Mouse (Mus musculus) forebrain, embryonic 15.5 days (tissue): Measurements from ENCODE around the gene Polr2m. TPM values are rescaled to one million over a fixed set of nuclear protein-coding genes. Genes with fewer than 3 reads are reported as not detected.

ENCODE experiments used
- ATAC-seq: fragments of 200-750 bp; cut with Nextera tagmentation; replicated peaks from 2 replicates; pipeline ENCODE4 v1.8.0; 2017; ENCODE audit warnings: mild to moderate bottlenecking, moderate TSS enrichment, moderate library complexity
- H3K27ac ChIP-seq: fragments of 300-500 bp; sonication (generic); replicated peaks from 2 replicates; pipeline ENCODE4 v1.5.1; 2015; ENCODE audit warnings: mild to moderate bottlenecking, inconsistent platforms
- H3K27me3 ChIP-seq: fragments of 300-500 bp; sonication (generic); 2 replicates; pipeline ENCODE4 v1.6.1; 2015; ENCODE audit warnings: inconsistent platforms
- H3K36me3 ChIP-seq: fragments of 300-500 bp; sonication (generic); 2 replicates; pipeline ENCODE4 v1.6.1; 2015; ENCODE audit warnings: mild to moderate bottlenecking, inconsistent platforms
- H3K4me1 ChIP-seq: fragments of 300-500 bp; sonication (generic); 2 replicates; pipeline ENCODE4 v1.6.1; 2015; ENCODE audit warnings: inconsistent platforms
- H3K4me2 ChIP-seq: fragments of 300-500 bp; sonication (generic); replicated peaks from 2 replicates; pipeline ENCODE4 v1.6.1; 2015; ENCODE audit warnings: mild to moderate bottlenecking, inconsistent platforms
- H3K4me3 ChIP-seq: fragments of 300-500 bp; sonication (generic); 2 replicates; pipeline ENCODE4 v1.5.1; 2015; ENCODE audit warnings: mild to moderate bottlenecking, inconsistent platforms
- H3K9ac ChIP-seq: fragments of 300-500 bp; sonication (generic); replicated peaks from 2 replicates; pipeline ENCODE4 v1.6.1; 2015; ENCODE audit warnings: mild to moderate bottlenecking, inconsistent platforms
- H3K9me3 ChIP-seq: fragments of 300-500 bp; sonication (generic); 2 replicates; pipeline ENCODE4 v1.6.1; 2016; ENCODE audit warnings: inconsistent platforms
- whole genome bisulfite sequencing: fragments of 180-500 bp; shearing (Covaris S2); methylation state at CpG from one replicate; pipeline ENCODE4 v1.1.7; 2015; ENCODE audit warnings: mixed read lengths; 5-methylcytosine and 5-hydroxymethylcytosine counted together
- polyA plus RNA-seq: library from polyadenylated mRNA; unstranded; fragments of >200 nt; fragmentation: Nextera tagmentation; extraction: Ambion mirVana; gene quantifications from 2 replicates; pipeline ENCODE4 v1.2.1, GENCODE M21; 2015

Gene Polr2m
- polyA plus RNA-seq: 306 and 312 TPM in 2 replicates

DNA sequence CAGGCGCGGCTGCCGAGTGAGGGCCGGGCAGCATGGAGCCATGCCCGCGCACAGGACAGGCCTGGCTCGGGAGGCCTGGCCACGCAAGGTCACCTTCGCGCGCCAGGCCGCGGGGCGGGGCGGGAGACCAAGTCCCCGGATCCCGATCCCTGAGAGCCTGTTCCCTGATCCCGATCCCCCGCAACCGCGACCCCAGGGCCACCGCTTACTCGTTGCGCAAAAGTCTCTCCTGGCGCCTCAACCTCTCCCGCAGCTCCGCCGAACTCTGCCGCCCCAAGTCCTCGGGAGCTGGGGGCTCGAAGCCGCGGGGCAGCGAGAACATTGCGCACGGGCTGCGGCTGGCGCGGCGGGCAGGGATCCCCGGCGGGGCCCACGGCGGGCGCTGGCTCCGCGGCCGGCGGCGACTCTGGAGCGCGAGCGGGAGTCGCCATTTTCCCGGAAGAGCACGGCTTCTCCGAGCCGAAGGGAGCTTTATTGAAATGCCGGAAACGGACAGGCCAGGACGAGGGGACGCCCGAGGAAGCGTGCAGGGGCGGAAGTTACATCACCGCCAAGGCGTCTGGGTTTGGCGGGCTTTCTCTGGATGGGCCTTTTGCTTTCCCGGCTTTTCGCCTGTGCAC lies at the start of gene Polr2m:
Gene Polr2m, minus strand, starts transcription at position 461 of the 620 bp plus-strand sequence.
- peak; percentile 99 for ATAC-seq
- peaks cover 25% of the 10 kb centered on the region for H3K4me1 ChIP-seq
- peak within 1 kb of the TSS; percentile 98 for H3K9ac ChIP-seq
- peak within 1 kb of the TSS; percentile 92 for H3K27ac ChIP-seq
- under 1% methylated on average over 70 of the region's 70 CpGs for WGBS
- no peaks in the 10 kb centered on the region for H3K9me3 ChIP-seq
- H3K27me3 ChIP-seq: no peaks in the 10 kb centered on the region
- peak within 1 kb of the TSS; percentile 83 for H3K4me3 ChIP-seq
- peak within 1 kb of the TSS; percentile 54 for H3K4me2 ChIP-seq
- peaks cover 30% of the 10 kb centered on the region for H3K36me3 ChIP-seq

DNA sequence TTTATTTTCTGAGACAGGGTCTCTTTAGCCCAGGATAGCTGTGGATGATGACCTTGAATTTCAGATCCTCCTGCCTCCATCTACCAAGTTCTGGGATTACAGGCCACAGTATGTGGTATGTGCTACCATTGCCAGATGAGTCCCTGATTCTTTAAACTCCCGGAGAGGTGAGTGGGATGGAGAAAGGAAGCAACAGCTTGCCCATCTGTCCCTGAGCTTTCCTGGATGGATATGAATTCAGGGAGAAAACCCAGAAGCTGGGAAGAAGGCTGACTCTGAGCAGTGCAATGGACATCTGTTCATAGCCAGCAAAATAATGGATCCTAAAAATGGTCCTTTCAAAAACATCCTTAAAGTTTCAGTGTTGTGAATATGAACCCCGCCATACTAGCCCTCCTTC lies 49.3 kb upstream of the Polr2m start:
- no peaks in the 10 kb centered on the region for H3K9me3 ChIP-seq
- no peak for ATAC-seq
- no peaks in the 10 kb centered on the region for H3K4me1 ChIP-seq
- H3K9ac ChIP-seq: no peak overlapping the region
- no peak overlapping the region for H3K4me3 ChIP-seq
- no peaks in the 10 kb centered on the region for H3K27me3 ChIP-seq
- no peaks in the 10 kb centered on the region for H3K36me3 ChIP-seq
- no peak overlapping the region for H3K27ac ChIP-seq
- 78% methylated on average over 2 of the region's 2 CpGs for WGBS
- H3K4me2 ChIP-seq: no peak overlapping the region

DNA sequence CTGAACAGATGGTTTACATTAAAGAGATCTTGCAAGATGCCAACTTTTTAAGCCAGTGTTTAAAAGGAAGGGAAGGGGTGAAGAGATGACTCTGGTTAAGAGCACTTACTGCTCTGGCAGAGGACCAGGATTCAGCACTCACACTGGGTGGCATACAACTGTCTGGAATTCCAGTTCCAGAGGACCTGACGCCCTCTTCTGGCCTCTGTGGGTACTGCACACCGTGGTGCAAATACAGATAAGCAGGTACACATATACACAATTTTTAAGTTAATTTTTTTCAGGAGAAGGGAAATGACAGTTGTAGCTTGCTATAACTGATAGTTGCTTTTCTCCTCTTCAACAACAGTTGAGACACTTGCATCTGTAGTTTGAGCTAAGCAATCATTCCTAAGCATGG lies 44.2 kb upstream of the Polr2m start:
- Histone ChIP-seq H3K27ac (no peak overlapping the region), H3K9ac (no peak overlapping the region), H3K4me3 (no peak overlapping the region), H3K4me2 (no peak overlapping the region), H3K36me3 (no peaks in the 10 kb centered on the region), H3K4me1 (no peaks in the 10 kb centered on the region), H3K9me3 (no peaks in the 10 kb centered on the region), H3K27me3 (no peaks in the 10 kb centered on the region)
- WGBS: 64% methylated on average over 2 of the region's 2 CpGs
- ATAC-seq: no peak

DNA sequence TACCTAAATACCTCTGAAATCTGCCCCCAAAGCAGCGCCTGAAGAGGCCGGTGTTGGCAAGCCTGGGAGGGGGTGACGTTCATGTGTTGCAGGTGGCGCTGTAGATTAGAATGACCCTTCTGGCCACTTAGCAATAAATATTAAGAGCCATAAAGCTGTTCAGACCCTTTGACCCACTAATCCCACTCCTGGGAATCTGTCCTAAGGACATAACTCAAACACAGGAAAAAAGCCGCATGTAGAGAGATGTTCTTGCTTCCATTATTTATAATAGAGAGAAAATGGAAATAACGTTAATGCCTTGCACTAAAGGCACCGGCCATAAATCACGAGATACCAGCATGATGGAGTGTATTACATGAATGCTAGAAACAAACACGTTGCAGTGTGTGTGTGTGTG lies 41.7 kb upstream of the Polr2m start:
- Histone ChIP-seq H3K4me1 (no peaks in the 10 kb centered on the region), H3K9ac (no peak overlapping the region), H3K27ac (no peak overlapping the region), H3K4me3 (no peak overlapping the region), H3K27me3 (no peaks in the 10 kb centered on the region), H3K36me3 (no peaks in the 10 kb centered on the region), H3K4me2 (no peak overlapping the region), H3K9me3 (no peaks in the 10 kb centered on the region)
- 83% methylated on average over 9 of the region's 9 CpGs for WGBS
- no peak for ATAC-seq

DNA sequence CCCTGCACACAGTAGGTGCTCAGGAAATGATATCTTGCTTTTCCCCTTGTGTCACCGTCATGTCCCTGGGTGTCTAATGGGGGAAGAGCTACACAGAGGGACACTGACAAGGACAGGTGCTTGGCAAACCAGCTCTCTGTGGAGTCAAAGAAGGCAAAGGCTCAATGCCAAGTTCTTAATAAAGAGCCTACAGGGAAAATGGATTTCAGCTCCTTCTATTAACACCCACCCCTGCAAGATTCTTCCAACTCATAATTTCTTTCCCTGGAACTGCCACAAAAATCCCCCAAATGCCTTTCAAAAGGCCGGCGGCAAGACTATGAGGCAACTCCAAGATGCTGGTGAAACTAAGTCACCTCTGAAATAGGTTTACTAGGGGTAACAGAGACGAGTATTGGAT lies 38.2 kb upstream of the Polr2m start:
- H3K27me3 ChIP-seq: no peaks in the 10 kb centered on the region
- H3K9ac ChIP-seq: no peak overlapping the region
- no peak for ATAC-seq
- no peaks in the 10 kb centered on the region for H3K4me1 ChIP-seq
- H3K4me2 ChIP-seq: no peak overlapping the region
- WGBS: 90% methylated on average over 4 of the region's 4 CpGs
- H3K4me3 ChIP-seq: no peak overlapping the region
- H3K9me3 ChIP-seq: no peaks in the 10 kb centered on the region
- H3K27ac ChIP-seq: no peak overlapping the region
- H3K36me3 ChIP-seq: no peaks in the 10 kb centered on the region

DNA sequence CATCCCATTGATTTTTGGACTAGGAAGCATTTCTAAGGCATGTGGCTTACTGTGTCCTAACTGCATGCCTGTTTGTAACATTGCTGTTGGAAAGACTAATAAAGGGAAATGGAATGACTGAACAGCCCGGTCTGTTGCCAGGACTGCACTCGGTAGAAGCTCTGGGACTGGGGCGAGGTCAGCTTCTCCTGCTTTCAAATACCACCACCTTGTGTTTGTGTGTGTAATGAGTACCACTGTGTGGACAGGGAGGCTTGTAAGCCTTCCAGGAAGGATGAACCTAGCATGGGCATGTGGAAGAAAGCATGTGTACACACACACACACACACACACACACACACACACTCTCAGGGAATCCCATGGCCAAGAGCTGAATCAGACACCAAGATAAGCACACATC lies 34.1 kb upstream of the Polr2m start:
- Histone ChIP-seq H3K27ac (no peak overlapping the region), H3K9ac (no peak overlapping the region), H3K27me3 (no peaks in the 10 kb centered on the region), H3K4me2 (no peak overlapping the region), H3K36me3 (no peaks in the 10 kb centered on the region), H3K4me1 (no peaks in the 10 kb centered on the region), H3K9me3 (no peaks in the 10 kb centered on the region), H3K4me3 (no peak overlapping the region)
- ATAC-seq: no peak
- WGBS: 78% methylated on average over 3 of the region's 3 CpGs

DNA sequence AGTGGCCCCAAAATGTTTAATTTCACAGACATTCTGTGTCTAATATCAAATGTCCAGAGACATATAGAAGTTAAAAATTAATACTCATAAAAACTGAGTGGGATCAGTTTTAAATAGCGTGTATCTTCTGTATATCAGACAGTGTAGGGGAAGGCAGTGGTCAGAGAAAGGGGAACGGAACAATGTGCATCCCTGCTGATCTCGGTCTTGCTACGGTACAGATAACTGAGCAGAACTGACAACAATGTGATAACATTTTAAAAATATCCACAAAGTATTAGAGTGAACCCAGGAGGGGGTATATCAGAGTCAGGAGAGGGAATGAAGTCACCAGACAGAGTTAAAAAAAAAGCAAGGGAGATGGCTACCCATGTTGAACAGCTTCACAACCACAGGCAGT lies 31.8 kb upstream of the Polr2m start:
- Histone ChIP-seq H3K27ac (no peak overlapping the region), H3K36me3 (no peaks in the 10 kb centered on the region), H3K4me2 (no peak overlapping the region), H3K9me3 (no peaks in the 10 kb centered on the region), H3K27me3 (no peaks in the 10 kb centered on the region), H3K4me3 (no peak overlapping the region), H3K9ac (no peak overlapping the region), H3K4me1 (no peaks in the 10 kb centered on the region)
- ATAC-seq: no peak
- 96% methylated on average over 4 of the region's 4 CpGs for WGBS

DNA sequence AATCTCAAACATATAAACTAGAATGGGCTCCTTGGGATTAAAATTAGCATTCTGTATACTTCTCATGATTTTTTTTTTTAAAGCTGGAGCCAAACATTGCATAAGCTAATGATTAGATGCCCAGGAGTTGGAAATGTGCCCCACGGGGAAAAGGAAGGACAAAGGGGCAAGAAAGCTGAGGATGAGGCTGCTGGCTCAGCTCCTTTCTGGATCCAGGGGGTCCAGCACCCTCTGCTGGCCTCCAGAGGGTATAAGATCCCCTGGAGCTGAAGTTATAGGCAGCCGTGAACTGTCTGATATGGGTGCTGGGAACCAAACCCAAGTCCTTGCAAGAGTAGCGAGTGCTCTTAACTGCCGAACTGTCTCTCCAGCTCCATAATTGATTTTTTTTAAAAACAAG lies 30.1 kb upstream of the Polr2m start:
- H3K9me3 ChIP-seq: no peaks in the 10 kb centered on the region
- no peaks in the 10 kb centered on the region for H3K27me3 ChIP-seq
- no peak overlapping the region for H3K4me3 ChIP-seq
- H3K36me3 ChIP-seq: no peaks in the 10 kb centered on the region
- H3K9ac ChIP-seq: no peak overlapping the region
- 85% methylated on average over 4 of the region's 4 CpGs for WGBS
- H3K4me1 ChIP-seq: no peaks in the 10 kb centered on the region
- ATAC-seq: no peak
- H3K27ac ChIP-seq: no peak overlapping the region
- H3K4me2 ChIP-seq: no peak overlapping the region

DNA sequence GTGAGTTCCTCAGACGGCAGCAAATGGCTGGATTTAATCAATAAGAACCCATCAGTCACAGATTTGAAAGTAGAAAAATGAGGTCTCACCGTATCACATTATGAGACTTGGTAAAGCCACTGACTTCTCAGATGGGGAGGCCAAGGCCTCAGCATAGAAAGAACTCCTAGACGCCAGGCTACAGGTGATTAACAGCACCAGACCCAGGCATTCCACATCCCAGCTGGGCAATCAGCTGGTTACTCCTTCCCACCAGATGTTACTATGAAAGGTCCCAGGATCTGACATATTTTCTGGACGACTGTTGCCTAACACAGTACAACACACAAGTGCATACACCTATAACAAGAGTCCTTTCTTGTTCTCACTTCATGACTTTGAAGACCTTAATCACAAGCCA lies 27.8 kb upstream of the Polr2m start:
- H3K4me3 ChIP-seq: no peak overlapping the region
- no peak overlapping the region for H3K4me2 ChIP-seq
- H3K36me3 ChIP-seq: no peaks in the 10 kb centered on the region
- no peak overlapping the region for H3K9ac ChIP-seq
- no peaks in the 10 kb centered on the region for H3K4me1 ChIP-seq
- 84% methylated on average over 4 of the region's 4 CpGs for WGBS
- no peaks in the 10 kb centered on the region for H3K27me3 ChIP-seq
- no peak for ATAC-seq
- no peak overlapping the region for H3K27ac ChIP-seq
- H3K9me3 ChIP-seq: no peaks in the 10 kb centered on the region

DNA sequence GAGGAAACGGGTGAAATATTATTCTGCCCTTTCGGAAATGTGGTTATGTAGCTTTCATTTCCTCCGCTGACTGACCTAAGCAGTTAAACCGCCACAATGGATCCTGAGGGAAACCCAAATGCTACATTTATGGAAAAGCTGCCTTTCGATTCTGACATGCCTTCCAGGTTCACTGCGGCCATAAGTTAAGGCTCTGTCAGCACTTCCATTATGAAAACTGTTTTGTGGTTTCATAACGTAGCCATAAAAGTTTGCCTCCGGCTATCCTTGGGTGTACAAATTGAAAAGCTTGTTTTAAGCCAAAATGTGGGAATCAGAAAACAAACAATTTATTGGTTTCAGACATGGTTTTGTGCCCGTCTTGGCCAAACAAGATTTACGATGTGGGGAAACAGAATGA lies 27.2 kb upstream of the Polr2m start:
- WGBS: 91% methylated on average over 10 of the region's 10 CpGs
- no peak for ATAC-seq
- Histone ChIP-seq H3K4me1 (no peaks in the 10 kb centered on the region), H3K36me3 (no peaks in the 10 kb centered on the region), H3K4me3 (no peak overlapping the region), H3K9ac (no peak overlapping the region), H3K27ac (no peak overlapping the region), H3K27me3 (no peaks in the 10 kb centered on the region), H3K4me2 (no peak overlapping the region), H3K9me3 (no peaks in the 10 kb centered on the region)

DNA sequence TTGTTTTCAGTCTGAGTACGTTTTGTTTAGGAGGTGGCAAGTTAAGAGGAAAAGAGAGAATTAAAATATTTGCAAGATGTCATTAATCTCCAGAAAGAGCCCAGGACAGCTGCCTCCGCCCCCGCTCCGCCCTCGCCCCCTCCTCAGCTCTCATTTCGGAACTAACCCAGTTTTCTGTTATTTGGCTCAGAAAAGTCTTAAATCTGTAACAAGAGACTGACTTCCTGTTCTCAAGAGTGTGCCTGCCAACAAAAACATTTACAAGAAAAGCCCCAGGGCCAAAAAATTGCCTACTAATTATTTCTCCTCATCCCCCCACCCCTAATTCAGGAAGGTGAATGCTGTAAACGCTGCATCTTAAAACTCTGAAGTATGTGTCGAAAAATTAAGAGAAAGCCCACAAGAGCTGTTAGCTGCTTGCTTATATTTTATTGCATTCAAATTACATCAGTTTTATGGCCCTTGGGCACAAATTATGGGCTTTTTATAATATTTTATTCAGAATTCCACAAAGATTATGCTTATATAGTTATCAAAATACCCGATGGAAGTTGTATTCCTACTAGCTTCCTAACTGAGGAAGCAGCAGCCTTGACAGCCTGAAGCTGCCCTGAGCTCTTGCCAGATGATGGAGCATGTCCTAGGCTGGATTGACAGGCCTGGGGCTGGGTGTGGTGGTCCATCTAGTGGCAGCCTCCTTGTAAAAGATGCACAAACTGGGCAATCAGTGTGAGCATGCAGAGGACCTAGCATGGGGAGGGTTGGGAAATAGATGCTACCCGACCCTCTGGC lies 12.9 kb upstream of the Polr2m start:
- no peak overlapping the region for H3K9ac ChIP-seq
- no peaks in the 10 kb centered on the region for H3K36me3 ChIP-seq
- no peaks in the 10 kb centered on the region for H3K4me1 ChIP-seq
- no peak overlapping the region for H3K4me2 ChIP-seq
- 75% methylated on average over 10 of the region's 10 CpGs for WGBS
- H3K27ac ChIP-seq: no peak overlapping the region
- H3K9me3 ChIP-seq: no peaks in the 10 kb centered on the region
- H3K27me3 ChIP-seq: no peaks in the 10 kb centered on the region
- no peak overlapping the region for H3K4me3 ChIP-seq
- ATAC-seq: no peak

DNA sequence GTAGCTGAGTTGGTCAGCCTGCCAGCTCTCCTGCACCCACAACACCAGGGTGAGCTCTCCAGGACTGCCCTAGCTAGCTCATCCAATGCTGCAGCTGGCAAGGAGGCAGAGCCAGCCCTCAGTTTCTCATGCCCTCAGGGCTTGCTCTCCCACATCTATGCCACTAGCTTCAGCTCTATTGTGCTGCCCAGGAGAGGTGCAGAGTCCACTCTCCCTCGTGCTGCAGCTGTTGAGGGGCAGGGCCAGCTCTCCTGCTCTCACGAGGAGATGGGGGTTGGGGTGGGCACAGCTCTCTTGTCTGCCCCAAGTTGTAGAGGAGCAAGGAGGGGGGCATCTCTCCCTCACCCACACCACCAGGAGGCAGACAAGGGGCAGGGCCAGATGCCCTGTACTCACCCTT lies 10.9 kb upstream of the Polr2m start:
- no peaks in the 10 kb centered on the region for H3K4me1 ChIP-seq
- H3K27ac ChIP-seq: no peak overlapping the region
- H3K4me2 ChIP-seq: no peak overlapping the region
- no peaks in the 10 kb centered on the region for H3K9me3 ChIP-seq
- no peak overlapping the region for H3K9ac ChIP-seq
- no peaks in the 10 kb centered on the region for H3K36me3 ChIP-seq
- no peaks in the 10 kb centered on the region for H3K27me3 ChIP-seq
- WGBS: 25% methylated on average over 2 of the region's 2 CpGs
- ATAC-seq: no peak
- H3K4me3 ChIP-seq: no peak overlapping the region

DNA sequence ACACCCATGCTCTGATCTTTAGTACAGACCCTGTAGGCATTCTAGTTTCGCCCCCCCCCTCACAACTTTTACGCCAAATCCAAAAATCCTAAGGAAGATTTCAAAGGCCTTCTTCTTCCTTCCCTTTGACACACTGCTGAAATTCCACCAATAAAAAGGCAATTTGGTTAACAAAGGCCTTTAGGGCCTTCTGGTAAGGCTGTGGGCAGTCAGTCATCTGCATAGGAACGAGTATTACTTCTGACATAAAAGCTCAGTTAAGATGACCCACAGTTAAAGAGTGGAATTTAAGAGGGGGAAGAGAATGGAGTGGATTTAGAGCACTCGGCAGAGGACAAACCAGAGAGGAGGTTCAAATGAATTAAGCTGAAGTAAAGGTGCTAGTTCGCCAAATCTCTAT lies 8.0 kb upstream of the Polr2m start:
- ATAC-seq: no peak
- H3K36me3 ChIP-seq: no peaks in the 10 kb centered on the region
- WGBS: 56% methylated on average over 5 of the region's 5 CpGs

More for the DNA sequence above, 8.0 kb upstream of the Polr2m start:
- H3K4me3 ChIP-seq: no peak overlapping the region
- no peak overlapping the region for H3K4me2 ChIP-seq
- H3K27me3 ChIP-seq: no peaks in the 10 kb centered on the region
- no peaks in the 10 kb centered on the region for H3K4me1 ChIP-seq
- H3K9me3 ChIP-seq: no peaks in the 10 kb centered on the region
- no peak overlapping the region for H3K27ac ChIP-seq
- H3K9ac ChIP-seq: no peak overlapping the region
